Mouse (Mus musculus) thymus, postnatal 0 days (tissue): Measurements from ENCODE around the gene Myom1. TPM values are rescaled to one million over a fixed set of nuclear protein-coding genes. Genes with fewer than 3 reads are reported as not detected.

Experiments
- DNase-seq: peaks from one replicate; pipeline ENCODE4 v3.0.0-alpha.2; 2015; ENCODE audit warnings: low spot score
- polyA plus RNA-seq: library from polyadenylated mRNA; unstranded; fragments of >200 nt; fragmentation: Nextera tagmentation; extraction: Ambion mirVana; gene quantifications from 2 replicates; pipeline ENCODE4 v1.2.1, GENCODE M21; 2015

Myom1 gene
- polyA plus RNA-seq, 1 experiment from 2014 or later, result 1.4 TPM

GRCm38 (mm10) chr17:71014911-71015310, 12.5 kb downstream of the Myom1 start:
- no peak for DNase-seq

- DNase-seq, result no peak
Measured at GRCm38 (mm10) chr17:71017457-71017998, 15.1 kb downstream of the Myom1 start.

DNA sequence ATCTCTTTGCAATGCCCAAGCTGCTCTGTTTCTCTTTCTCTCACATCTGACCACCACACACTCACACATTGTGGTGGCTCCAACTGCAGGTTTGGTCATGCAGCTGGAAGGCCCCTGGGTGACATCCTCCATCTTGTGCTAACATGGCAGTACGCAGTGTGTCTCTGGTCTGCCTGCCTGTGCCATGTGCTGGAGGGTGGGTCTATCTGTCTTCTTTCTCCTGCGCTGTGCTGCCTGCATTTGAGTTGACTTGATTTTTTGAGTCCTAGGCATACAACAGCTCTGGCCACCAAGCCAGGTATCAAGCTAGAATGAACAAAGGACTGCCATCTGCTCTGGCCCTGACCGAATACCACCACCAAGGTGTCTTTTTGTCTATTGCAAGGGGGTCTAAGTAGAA, 15.7 kb downstream of the Myom1 start:
- no peak for DNase-seq

GRCm38 (mm10) chr17:71018616-71019308, 16.3 kb downstream of the Myom1 start:
- no peak for DNase-seq

DNA sequence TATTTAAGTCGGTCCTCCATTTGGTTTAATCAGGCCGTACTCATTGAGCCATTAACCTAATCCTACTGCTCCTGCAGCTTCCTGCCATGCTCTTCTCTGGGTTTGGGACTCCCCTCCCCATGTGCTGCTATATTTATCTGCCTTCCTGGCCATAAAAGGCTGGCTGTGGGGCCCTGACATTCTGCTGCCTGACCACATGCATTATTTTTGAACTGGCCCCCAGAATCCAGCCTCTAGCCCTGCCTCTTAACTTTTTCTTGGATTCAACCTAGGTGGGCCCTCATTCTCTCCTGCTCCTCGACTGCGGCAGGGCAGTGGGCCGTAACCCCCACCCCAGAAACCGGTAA, 16.8 kb downstream of the Myom1 start:
- DNase-seq, result no peak

- DNase-seq, result no peak
Measured at GRCm38 (mm10) chr17:71019860-71020259, 17.4 kb downstream of the Myom1 start.

DNA sequence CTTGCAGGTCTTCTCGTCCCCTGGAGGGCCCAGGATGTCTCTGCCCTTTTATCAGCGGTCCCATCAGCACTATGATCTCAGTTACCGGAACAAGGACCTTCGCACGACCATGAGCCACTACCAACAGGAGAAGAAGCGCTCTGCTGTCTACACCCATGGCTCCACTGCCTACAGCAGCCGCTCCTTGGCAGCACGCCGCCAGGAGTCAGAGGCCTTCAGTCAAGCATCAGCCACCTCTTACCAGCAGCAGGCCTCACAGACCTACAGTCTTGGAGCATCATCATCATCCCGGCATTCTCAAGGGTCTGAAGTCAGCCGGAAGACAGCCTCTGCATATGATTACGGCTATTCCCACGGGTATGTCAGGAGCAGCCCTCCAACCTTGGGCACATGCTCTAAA, 20.4 kb downstream of the Myom1 start:
- DNase-seq, result no peak

DNA sequence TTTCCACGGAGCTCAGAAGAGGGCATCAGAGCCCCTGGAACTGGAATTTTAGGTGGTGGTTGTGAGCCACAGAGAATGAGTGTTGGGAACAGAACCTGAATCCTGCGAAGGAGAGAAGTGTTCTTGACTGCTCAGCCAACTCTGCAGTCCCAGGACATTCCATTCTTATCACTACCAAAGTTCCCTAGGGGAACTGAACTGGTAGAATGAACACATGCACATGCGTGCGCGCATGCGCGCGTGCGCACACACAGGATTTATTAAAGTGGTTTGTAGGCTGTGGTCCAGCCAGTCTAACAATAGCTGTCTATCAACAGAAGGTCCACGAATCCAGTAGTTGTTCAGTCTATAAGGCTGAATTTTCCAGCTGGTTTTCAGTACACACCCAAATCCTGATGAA, 21.6 kb downstream of the Myom1 start:
- DNase-seq, result no peak

DNA sequence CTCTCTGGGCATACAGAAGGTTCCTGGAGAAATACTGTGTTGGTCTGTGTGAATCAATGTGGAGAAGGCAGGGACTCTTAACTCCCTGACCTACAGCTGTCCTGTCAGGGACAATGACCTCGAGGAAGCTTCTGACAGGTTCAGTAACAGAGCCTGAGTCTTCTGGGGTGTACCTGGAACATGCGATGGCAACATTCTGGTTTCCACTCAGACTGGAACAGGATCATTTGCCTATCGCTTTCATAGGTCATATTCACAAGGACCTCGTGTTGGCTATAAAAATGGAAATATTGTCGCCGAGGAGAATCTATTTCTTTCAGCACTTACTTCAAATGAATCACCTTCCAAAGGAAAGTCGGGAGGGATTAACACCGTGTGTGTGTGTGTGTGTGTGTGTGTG, 23.5 kb downstream of the Myom1 start:
- DNase-seq, result no peak

DNA sequence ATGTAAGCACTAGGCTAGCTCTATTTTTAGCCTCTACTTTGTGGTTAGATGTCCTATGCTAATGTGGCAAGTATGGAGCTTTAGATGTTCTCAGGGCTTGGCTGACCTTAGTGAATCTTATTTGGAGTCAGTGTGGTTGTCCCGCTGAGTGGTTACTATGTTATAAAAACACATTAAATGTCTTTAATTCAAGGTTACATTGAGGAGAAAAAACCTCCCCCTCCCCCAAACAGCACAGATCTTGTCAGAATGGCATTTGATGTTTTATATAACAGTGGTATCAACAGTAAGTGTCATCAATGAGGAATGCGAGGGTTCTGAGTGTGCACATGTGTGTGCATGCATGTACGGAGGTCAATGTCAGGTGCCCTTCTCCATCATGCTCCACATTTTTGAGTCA, 24.8 kb downstream of the Myom1 start:
- no peak for DNase-seq

GRCm38 (mm10) chr17:71032719-71033118, 30.3 kb downstream of the Myom1 start:
- no peak for DNase-seq

GRCm38 (mm10) chr17:71034472-71034871, 32.0 kb downstream of the Myom1 start:
- DNase-seq, result no peak

DNA sequence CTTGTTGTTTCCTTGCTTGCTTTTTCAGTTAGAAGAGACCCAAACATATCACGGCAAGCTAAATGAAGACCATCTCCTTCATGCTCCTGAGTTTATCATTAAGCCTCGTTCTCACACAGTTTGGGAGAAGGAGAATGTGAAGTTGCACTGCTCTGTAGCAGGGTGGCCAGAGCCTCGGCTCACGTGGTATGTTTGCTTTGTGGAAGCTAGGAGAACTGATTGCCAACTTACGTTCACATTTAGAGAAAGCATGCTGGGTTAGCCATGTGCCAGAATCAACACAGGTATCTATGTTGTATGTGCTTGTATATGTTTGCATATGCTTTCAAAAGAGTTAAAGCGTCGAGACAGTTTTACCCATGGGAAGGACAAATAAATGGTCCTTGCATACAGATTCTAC, 34.8 kb downstream of the Myom1 start:
- no peak for DNase-seq

DNA sequence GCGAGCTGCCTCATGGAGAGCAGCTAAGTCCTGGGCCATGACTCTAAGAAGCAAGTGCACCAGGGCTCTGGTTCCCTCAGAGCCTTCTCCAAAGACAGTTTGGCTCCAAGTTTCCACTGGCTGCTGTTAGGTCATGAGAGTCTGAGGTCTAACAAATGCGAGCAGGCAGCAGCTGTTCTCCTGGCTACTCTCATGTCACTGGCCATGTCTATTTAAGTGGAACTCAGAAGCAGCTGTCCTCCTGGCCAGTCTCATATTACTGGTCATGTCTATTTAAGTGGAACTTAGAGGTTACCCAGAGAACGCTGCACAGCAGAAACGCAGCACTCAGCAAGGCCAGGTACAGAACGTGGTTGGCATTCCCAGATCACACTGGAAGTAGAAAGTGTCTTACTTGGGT, 36.4 kb downstream of the Myom1 start:
- DNase-seq, result no peak

DNA sequence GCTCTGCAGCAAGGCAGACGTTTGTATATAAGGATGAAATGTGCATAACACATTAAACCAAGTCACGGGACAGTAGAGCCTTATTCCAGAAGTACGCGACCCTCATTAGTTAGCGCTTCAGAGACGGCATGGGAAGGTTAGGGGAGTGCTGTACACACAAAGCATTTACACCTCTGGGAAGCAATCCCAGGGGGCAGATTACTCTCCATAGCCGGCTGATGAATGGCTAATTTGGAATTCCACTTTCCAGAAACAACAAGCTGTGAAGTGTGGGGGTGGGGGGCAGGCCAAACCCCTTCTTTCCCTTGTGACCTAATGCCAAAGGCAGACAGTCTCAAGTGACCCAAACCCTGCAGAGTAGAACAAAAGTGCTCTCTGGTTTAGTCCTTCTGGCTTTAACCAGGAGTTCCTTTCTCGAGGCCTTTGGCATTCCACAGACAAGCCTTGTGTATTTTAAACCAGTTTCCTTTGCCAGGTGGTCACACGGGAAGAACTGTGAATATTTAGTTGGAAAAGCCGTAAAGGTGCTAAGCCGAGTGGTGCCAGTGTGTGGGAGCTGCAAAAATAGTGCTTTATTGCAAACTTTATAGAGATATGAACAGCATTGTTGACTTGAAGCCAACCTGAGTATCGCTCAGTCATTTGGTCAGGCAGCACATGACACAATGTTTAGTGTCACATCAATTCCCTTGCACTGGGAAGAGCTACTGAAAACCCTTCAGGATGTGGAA, 37.6 kb downstream of the Myom1 start:
- DNase-seq, result no peak

DNA sequence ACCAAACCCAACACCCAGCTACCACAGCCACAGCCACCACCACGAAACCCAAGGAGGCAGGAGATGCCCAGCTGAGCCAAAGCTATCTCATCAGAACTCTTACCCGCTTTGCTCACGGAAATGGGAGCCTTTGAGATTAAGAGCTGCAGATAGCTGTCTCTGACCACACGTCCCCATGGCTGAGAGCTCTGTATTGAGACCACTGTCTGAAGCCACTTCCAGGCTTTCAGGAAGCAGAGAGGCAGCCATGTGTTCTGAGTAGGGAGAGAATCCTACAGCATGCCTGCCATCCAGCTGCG, 38.1 kb downstream of the Myom1 start:
- DNase-seq, result no peak

DNA sequence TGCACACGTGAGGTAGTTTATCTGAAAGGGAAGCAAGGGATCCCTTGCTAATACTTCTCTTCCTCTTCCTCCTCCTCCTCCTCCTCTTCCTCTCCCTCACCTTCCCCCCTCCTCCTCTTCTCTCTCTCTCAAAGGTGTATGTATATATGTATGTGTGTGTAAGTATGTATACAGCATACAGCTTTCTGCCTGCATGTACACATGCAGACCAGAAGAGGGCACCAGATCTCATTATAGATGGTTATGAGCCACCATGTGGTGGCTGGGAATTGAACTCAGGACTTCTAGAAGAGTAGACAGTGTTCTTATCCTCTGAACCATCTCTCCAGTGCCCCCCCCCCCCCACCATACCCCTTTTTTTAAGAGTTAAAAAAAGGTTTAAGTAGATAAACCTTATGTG, 40.2 kb downstream of the Myom1 start:
- DNase-seq, result no peak

- DNase-seq, result no peak
Measured at GRCm38 (mm10) chr17:71045591-71045990, 43.2 kb downstream of the Myom1 start.

DNA sequence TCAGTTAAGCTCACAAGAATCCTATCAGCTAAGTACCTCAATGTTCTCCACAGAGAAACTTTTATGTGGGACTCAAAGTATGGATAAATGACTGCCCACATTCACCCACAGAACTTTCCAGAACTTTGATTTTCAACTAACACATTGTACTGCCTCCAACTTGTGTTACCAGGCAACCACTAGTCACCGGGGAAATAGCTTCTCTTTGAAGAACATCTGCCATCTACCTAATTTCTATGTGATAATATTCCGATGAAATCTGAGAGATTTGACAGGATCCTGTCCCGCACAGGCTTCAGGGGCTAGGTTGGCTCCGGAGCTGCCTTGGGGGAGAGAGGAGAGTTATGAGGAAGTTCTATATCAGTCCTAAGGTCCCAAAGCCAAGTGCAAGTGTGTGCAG, 44.4 kb downstream of the Myom1 start:
- no peak for DNase-seq

- no peak for DNase-seq
Measured at GRCm38 (mm10) chr17:71049292-71049691, 46.9 kb downstream of the Myom1 start.

DNA sequence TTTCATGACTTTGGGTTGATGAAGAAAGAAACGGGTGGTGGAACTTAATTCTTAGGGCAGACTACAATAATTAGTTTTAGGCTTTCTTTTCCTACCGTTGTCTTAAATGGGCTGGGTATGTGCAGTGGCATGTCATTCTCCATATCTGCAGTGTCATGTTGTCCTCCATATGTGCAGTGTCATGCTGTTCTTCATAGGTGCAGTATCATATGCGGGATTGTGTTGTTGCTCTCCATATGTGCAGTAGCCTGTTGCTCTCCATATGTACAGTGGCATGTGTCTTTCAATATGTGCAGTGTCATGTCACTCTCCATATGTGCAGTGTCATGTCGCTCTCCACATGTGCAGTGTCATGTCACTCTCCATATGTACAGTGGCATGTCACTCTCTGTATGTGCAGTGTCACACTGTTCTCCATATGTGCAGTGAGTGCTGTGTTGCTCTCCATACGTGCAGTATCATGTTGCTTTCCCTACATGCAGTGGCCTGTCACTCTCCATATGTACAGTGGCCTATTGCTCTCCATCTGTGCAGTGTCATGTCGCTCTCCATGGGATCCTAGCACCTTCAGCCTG, 50.8 kb downstream of the Myom1 start:
- no peak for DNase-seq

DNA sequence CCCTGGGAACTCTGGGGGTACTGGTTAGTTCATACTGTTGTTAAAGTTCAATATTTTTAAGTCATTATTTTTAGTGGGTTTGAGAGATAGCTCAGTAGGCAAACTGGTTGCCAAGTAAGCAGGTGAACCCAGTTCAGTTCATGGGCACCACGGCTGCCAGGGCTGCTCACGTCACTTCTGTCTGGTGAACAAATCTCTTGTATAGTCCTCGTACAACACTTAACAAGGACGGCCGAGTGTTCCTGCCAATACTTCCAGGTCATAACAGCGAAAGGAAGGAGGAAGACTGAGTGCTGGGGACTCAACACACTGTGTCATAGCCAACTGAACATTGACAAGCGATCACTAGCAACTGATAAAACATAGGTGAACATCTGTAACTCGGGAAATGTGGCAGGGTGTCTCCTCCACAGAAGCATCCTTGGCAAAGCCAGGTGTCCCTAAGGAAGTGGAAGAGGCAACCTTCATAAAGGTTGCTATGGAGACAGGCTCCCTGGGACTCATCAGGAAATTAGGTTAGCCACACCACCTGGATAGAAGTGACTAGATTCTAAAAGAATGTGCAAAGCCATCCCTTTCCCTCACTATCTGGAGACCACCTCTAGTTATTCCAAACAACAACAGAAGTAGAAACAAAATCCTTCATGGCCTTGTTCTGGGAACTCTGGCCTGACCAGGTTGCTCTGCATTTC, 52.9 kb downstream of the Myom1 start:
- no peak for DNase-seq
